Mouse (Mus musculus) bone marrow macrophage, adult 2 months (primary cell): ENCODE data around the gene Cideb. TPM values are rescaled to one million over a fixed set of nuclear protein-coding genes. Genes with fewer than 3 reads are reported as not detected.

ENCODE experiments used
- H3K27ac ChIP-seq: 2 replicates; pipeline ENCODE4 v1.5.1; 2012; ENCODE audit warnings: low read depth, low read length; ENCODE audit not compliant: insufficient read depth
- H3K4me1 ChIP-seq: 2 replicates; pipeline ENCODE4 v1.6.1; 2012; ENCODE audit warnings: low read length; ENCODE audit not compliant: control insufficient read depth, insufficient read depth
- H3K4me3 ChIP-seq: 2 replicates; pipeline ENCODE4 v1.5.1; 2012; ENCODE audit warnings: mild to moderate bottlenecking, low read length, moderate library complexity; ENCODE audit not compliant: insufficient read depth
- CTCF ChIP-seq: IDR thresholded peaks from 2 replicates; pipeline ENCODE4 v1.5.1; 2012; ENCODE audit warnings: low read depth, mild to moderate bottlenecking, low read length, moderate library complexity
- POLR2A ChIP-seq: IDR thresholded peaks from 2 replicates; pipeline ENCODE4 v1.6.1; 2012; ENCODE audit warnings: mild to moderate bottlenecking, low read depth, low read length, borderline replicate concordance
- polyA plus RNA-seq: library from polyadenylated mRNA; stranded (reverse); fragments of >200 nt; gene quantifications from 2 replicates; pipeline ENCODE4 v1.2.4, GENCODE M21; 2012; ENCODE audit not compliant: missing spikeins, insufficient read depth, insufficient read length

Gene Cideb
- polyA plus RNA-seq, 1 experiment, result not detected

GRCm38 (mm10) chr14:55745180-55745860, 12.9 kb downstream of the Cideb start, which contains the start of the genes Dhrs1 and Nop9:
Dhrs1 (minus strand) TSS chr14:55745690.
Nop9 (plus strand) TSS chr14:55745693.
- TF ChIP-seq CTCF, result no peak
- TF ChIP-seq POLR2A, result no peak
- Histone ChIP-seq H3K4me1 (peaks cover 17% of the 10 kb centered on the region), H3K4me3 (peak within 1 kb of the TSS; percentile 83), H3K27ac (peak within 1 kb of the TSS; percentile 40)

- Histone ChIP-seq H3K4me3 (no peak overlapping the region), H3K27ac (no peak overlapping the region), H3K4me1 (peaks cover 17% of the 10 kb centered on the region)
- TF ChIP-seq CTCF, result peak; percentile 68
- no peak for TF ChIP-seq POLR2A
These were observed 14.5 kb downstream of the Cideb start for GRCm38 (mm10) chr14:55743711-55744110.

- no peak overlapping the region for H3K27ac ChIP-seq
- H3K4me1 ChIP-seq, result peaks cover 22% of the 10 kb centered on the region
- TF ChIP-seq CTCF (no peak), POLR2A (no peak)
- H3K4me3 ChIP-seq, result no peak overlapping the region
These were observed 21.1 kb downstream of the Cideb start for GRCm38 (mm10) chr14:55737086-55737687.

GRCm38 (mm10) chr14:55735758-55736157, 22.5 kb downstream of the Cideb start:
- H3K27ac ChIP-seq, result peak overlapping the region; percentile 39
- H3K4me1 ChIP-seq, result peaks cover 23% of the 10 kb centered on the region
- H3K4me3 ChIP-seq, result no peak overlapping the region
- TF ChIP-seq POLR2A (no peak), CTCF (no peak)

- Histone ChIP-seq H3K27ac (peak overlapping the region; percentile 39), H3K4me1 (peaks cover 27% of the 10 kb centered on the region), H3K4me3 (no peak overlapping the region)
- TF ChIP-seq POLR2A (no peak), CTCF (no peak)
These were observed 22.9 kb downstream of the Cideb start for GRCm38 (mm10) chr14:55735334-55735733.

GRCm38 (mm10) chr14:55734869-55735268, 23.4 kb downstream of the Cideb start:
- peaks cover 32% of the 10 kb centered on the region for H3K4me1 ChIP-seq
- TF ChIP-seq POLR2A (no peak), CTCF (no peak)
- no peak overlapping the region for H3K27ac ChIP-seq

GRCm38 (mm10) chr14:55733889-55734288, 24.4 kb downstream of the Cideb start:
- no peak for TF ChIP-seq POLR2A
- TF ChIP-seq CTCF, result no peak
- H3K4me3 ChIP-seq, result no peak overlapping the region
- H3K4me1 ChIP-seq, result peaks cover 36% of the 10 kb centered on the region
- no peak overlapping the region for H3K27ac ChIP-seq

More at GRCm38 (mm10) chr14:55734869-55735268, 23.4 kb downstream of the Cideb start:
- no peak overlapping the region for H3K4me3 ChIP-seq

GRCm38 (mm10) chr14:55730531-55731032, 27.7 kb downstream of the Cideb start:
- no peak overlapping the region for H3K4me3 ChIP-seq
- no peak for TF ChIP-seq POLR2A
- TF ChIP-seq CTCF, result no peak

GRCm38 (mm10) chr14:55730116-55730515, 28.1 kb downstream of the Cideb start:
- H3K4me1 ChIP-seq, result peaks cover 49% of the 10 kb centered on the region
- H3K27ac ChIP-seq, result no peak overlapping the region
- H3K4me3 ChIP-seq, result no peak overlapping the region
- TF ChIP-seq POLR2A (no peak), CTCF (no peak)

More at GRCm38 (mm10) chr14:55730531-55731032, 27.7 kb downstream of the Cideb start:
- Histone ChIP-seq H3K4me1 (peaks cover 49% of the 10 kb centered on the region), H3K27ac (no peak overlapping the region)
